Mouse (Mus musculus): Measurements from ENCODE around the gene Cpeb1.

GRCm38 (mm10) chr7:81367946-81368345 lies 87.3 kb downstream of the Cpeb1 start:
- no peak for TF ChIP-seq CTCF (IDR thresholded peaks at IDR 0.05; ENCODE audit: low read depth)
- TF ChIP-seq EP300 (IDR thresholded peaks at IDR 0.05; ENCODE audit: low read depth), result no peak
